Mouse (Mus musculus): ENCODE measurements at regions not wholly inside any gene's neighbourhood (a gene's known extent, or its start where the extent isn't known, plus 50 kb on each side); places are given as distances from the start of the nearest gene placed in this dataset.

- no peak for TF ChIP-seq CTCF (IDR thresholded peaks at IDR 0.05; ENCODE audit: low read depth, low read length)
- TF ChIP-seq GATA2 (IDR thresholded peaks at IDR 0.05; ENCODE audit: borderline replicate concordance, low read depth, low read length) = no peak
Observed at GRCm38 (mm10) chr3:60320213-60320936, 152.3 kb upstream of the Mbnl1 start.
